In the genomic region with DNA sequence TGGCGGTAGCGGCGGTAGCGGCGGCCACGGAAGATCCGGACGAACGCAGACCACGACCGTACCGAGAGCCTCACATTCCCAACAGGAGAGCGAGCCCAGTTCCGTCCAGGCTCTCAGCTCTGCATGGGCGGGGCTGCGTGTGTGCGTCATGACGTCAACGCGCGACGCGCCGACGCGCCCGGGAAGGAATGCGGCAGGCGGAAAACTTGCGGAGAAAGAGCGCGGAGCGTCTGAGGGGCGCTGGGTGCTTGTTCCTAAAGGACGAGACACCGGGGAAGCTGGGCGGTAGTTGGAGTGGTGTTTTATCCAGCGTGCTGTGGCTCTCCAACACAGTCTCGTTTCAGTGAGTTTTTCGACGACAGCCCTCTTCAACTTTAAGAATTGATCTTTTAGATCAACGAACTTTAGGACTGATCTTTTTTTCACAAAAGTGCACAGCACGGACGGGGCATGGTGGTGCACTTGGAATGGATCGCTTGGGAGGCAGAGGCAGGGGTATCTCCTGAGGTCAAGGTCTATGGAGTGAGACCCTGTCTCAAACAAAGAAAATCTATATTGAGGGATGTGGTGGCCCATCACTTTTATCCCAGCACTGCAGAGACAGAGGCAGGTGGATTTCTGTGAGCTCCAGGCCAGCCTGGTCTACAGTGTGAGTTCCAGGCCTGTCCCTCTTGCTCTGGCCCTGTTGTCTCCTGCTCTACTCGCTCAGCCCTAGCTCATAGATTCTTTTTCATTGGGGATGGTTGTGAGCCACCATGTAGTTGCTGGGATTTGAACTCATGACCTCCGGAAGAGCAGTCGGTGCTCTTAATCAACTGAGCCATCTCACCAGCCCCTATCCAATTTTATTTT, we compare ENCODE assay signal across 8 mouse cellular contexts. TPM values are rescaled to one million over a fixed set of nuclear protein-coding genes. Genes with fewer than 3 reads are reported as not detected.
DNase-seq lines count a peak whose midpoint lies in the region; ATAC-seq and TF ChIP-seq lines count a peak whose summit lies in the region.

Gene Appbp2 (minus strand): TSS at position 141 of the 852 bp plus-strand sequence.

- peak; percentile 92 for DNase-seq in gastrocnemius, postnatal 10 days
- peak; percentile 94 for DNase-seq in induced T-regulatory cell, adult 2 months (ENCODE audit: low read depth)
- DNase-seq in left cerebral cortex, adult 9 months (ENCODE audit: low spot score in 2 of 2): peak; percentile 65 to 87
- DNase-seq in right cerebral cortex, postnatal 14 days: peak; percentile 90
- peak; percentile 87 to 94 for DNase-seq in urinary bladder, postnatal 4 days (ENCODE audit: low spot score in 2 of 2)

- ATAC-seq in activated CD4-positive, CD25-positive, alpha-beta regulatory T cell, adult 4 months: peak; percentile 83
- ATAC-seq in megakaryocyte progenitor cell, adult 5-6 weeks (replicated peaks; ENCODE audit: poor library complexity): peak; percentile 94

- H3K4me1 ChIP-seq in cortical plate, adult 2 months (ENCODE audit: control insufficient read depth, insufficient read depth, low read length): no peaks in the 10 kb centered on the region

- H3K27ac ChIP-seq in cortical plate, adult 2 months (ENCODE audit: insufficient read depth, low read length): peak within 1 kb of the TSS; percentile 82

- peak within 1 kb of the TSS; percentile 89 for H3K4me3 ChIP-seq in cortical plate, adult 2 months (ENCODE audit: insufficient read depth, low read length)

- TF ChIP-seq CTCF in cortical plate, adult 2 months (IDR thresholded peaks at IDR 0.05; ENCODE audit: extremely low read depth, insufficient read depth, low read length): no peak

- peak; percentile 95 for TF ChIP-seq POLR2A in cortical plate, adult 2 months (IDR thresholded peaks at IDR 0.05; ENCODE audit: extremely low read depth, insufficient read depth, low read length)

RNA-seq across cellular contexts. Expression of gene Appbp2, which starts in this region (rescaled TPM):
- 10 to 100 TPM; 13.4 to 17.3 TPM for polyA plus RNA-seq in activated CD4-positive, CD25-positive, alpha-beta regulatory T cell, adult 4 months (2017; shearing (Covaris generic))
- polyA plus RNA-seq in cortical plate, adult 2 months (2012; rRNA removed): 35.0 and 35.8 TPM in 2 replicates
- 10 to 100 TPM; 17.3 to 18.4 TPM for total RNA-seq in gastrocnemius, postnatal 10 days (2021)
- 33.2 and 34.1 TPM in 2 replicates for total RNA-seq in megakaryocyte progenitor cell, adult 5-6 weeks (2015)
- 21.3 and 26.2 TPM in 2 replicates for total RNA-seq in megakaryocyte progenitor cell, adult 5-6 weeks (2017)

Comparison
In these comparisons a context has a peak if more than half of its experiments do, and no peak if none do; other contexts are left out.
1. Peak in every context shown above with its lines: DNase-seq, ATAC-seq, H3K4me3 ChIP-seq and H3K27ac ChIP-seq.